Comparison of ENCODE assay signal across 9 mouse cellular contexts in the genomic region with DNA sequence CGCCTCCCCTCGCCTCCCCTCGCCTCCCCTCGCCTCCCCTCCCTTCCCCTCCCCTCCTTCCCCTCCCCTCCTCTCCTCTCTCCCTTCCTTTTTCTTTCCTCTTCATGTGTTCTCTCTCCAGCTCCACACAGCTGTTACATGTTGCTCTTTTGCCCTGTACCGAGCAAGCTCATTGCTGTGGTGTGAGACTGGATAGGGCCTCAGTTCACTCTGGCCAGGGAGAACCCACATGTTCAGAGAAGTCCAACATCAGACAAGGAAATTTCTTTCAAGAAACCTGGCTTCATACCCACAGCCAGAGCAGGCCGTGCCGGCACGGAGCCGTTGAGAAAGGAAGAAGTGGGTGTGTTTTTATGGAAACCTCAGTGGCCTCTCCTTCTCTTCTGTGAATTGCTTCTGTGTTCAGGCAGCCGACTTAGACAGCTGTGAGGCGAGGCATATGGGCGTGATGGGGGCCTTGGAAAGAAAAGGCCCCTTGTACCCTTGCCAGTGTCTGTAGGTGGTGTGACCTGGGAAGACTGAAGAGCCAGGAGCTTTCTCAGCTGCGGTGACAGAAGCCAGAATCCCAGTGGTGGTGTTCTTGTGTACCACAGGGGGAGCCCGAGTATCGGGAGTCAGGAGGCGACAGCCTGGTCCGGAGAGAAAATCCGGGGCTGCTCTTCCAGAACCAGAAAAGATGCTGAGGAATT. TPM values are rescaled to one million over a fixed set of nuclear protein-coding genes. Genes with fewer than 3 reads are reported as not detected.
DNase-seq lines count a peak whose midpoint lies in the region; ATAC-seq lines count a peak whose summit lies in the region.
"Had no signal": no experiment of that assay in that cellular context is flagged by ENCODE, and none has a peak within 500 bp of the region (broad histone marks: within the 10 kb centered on the region; RNA-seq: fewer than 3 reads in every experiment).

No protein-coding gene starts in this region.

- no peaks in the 10 kb centered on the region for H3K9me3 ChIP-seq in forebrain, embryonic 14.5 days (replicated peaks; ENCODE audit: control insufficient read depth, low read length)
- no peaks in the 10 kb centered on the region; the same call in 1 of the 2 replicates for H3K9me3 ChIP-seq in forebrain, embryonic 10.5 days
- no peaks in the 10 kb centered on the region for H3K9me3 ChIP-seq in heart, embryonic 15.5 days (replicated peaks)
- H3K9me3 ChIP-seq: neural tube, embryonic 12.5 days had no signal

- no peak overlapping the region for H3K4me3 ChIP-seq in forebrain, embryonic 14.5 days (ENCODE audit: low read depth, low read length)
- H3K4me3 ChIP-seq in forebrain, embryonic 10.5 days: no peak overlapping the region
- no peak overlapping the region for H3K4me3 ChIP-seq in heart, embryonic 15.5 days
- H3K4me3 ChIP-seq: neural tube, embryonic 12.5 days had no signal

- H3K27me3 ChIP-seq in forebrain, embryonic 14.5 days (replicated peaks; ENCODE audit: control insufficient read depth, insufficient read depth, low read length): no peaks in the 10 kb centered on the region
- no peaks in the 10 kb centered on the region for H3K27me3 ChIP-seq in forebrain, embryonic 10.5 days (ENCODE audit: poor library complexity, severe bottlenecking)
- H3K27me3 ChIP-seq in heart, embryonic 15.5 days: no peaks in the 10 kb centered on the region
- H3K27me3 ChIP-seq: neural tube, embryonic 12.5 days had no signal

- no peaks in the 10 kb centered on the region for H3K36me3 ChIP-seq in forebrain, embryonic 14.5 days (ENCODE audit: control insufficient read depth, insufficient read depth, low read length)
- H3K36me3 ChIP-seq in forebrain, embryonic 10.5 days (replicated peaks): no peaks in the 10 kb centered on the region
- H3K36me3 ChIP-seq in heart, embryonic 15.5 days: no peaks in the 10 kb centered on the region
- H3K36me3 ChIP-seq: neural tube, embryonic 12.5 days had no signal

- WGBS in forebrain, embryonic 14.5 days: 57% methylated on average over 14 of the region's 18 CpGs
- 52% methylated on average over 14 of the region's 18 CpGs for WGBS in forebrain, embryonic 10.5 days
- 62% methylated on average over 15 of the region's 18 CpGs for WGBS in heart, embryonic 15.5 days

- ATAC-seq in forebrain, embryonic 14.5 days: no peak
- 0 out of 2 replicates have a peak, but pooled peaks have one; percentile 31 for ATAC-seq in heart, embryonic 15.5 days (replicated peaks; ENCODE audit: insufficient number of reproducible peaks, insufficient read depth, low FRiP score, low read depth)

- H3K27ac ChIP-seq in forebrain, embryonic 14.5 days (ENCODE audit: low read depth, low read length): no peak overlapping the region
- H3K27ac ChIP-seq in forebrain, embryonic 10.5 days: no peak overlapping the region
- H3K27ac ChIP-seq in heart, embryonic 15.5 days: no peak overlapping the region
- H3K27ac ChIP-seq: neural tube, embryonic 12.5 days had no signal

- H3K4me1 ChIP-seq in forebrain, embryonic 14.5 days (ENCODE audit: control insufficient read depth, insufficient read depth, low read length): no peaks in the 10 kb centered on the region
- H3K4me1 ChIP-seq in forebrain, embryonic 10.5 days: peaks cover 14% of the 10 kb centered on the region
- H3K4me1 ChIP-seq in heart, embryonic 15.5 days (replicated peaks): no peaks in the 10 kb centered on the region

- intact Hi-C loops in left cerebral cortex, postnatal 25 days (cut with DNase I): loop anchor here (1.0 kb wide), 1 partner anchor 540 kb away; no protein-coding TSS in a partner anchor

- H3K4me2 ChIP-seq in forebrain, embryonic 14.5 days (ENCODE audit: low read length): 0 out of 2 replicates have a peak overlapping the region, but pooled peaks have one; percentile 3
- no peak overlapping the region for H3K4me2 ChIP-seq in heart, embryonic 15.5 days
- H3K4me2 ChIP-seq: neural tube, embryonic 12.5 days had no signal

- no peak overlapping the region for H3K9ac ChIP-seq in forebrain, embryonic 14.5 days (ENCODE audit: low read length)
- H3K9ac ChIP-seq in heart, embryonic 15.5 days: no peak overlapping the region
- H3K9ac ChIP-seq: neural tube, embryonic 12.5 days had no signal

- peak; percentile 36 for DNase-seq in forebrain, embryonic 14.5 days (ENCODE audit: low spot score)
- DNase-seq in forebrain, embryonic 10.5 days (ENCODE audit: extremely low spot score, low spot score): no peak
- peak; percentile 26 for DNase-seq in ovary, postnatal 36 days (ENCODE audit: low spot score)
- no peak for DNase-seq in ovary, adult 18-20 months (ENCODE audit: low spot score)
- DNase-seq in left cerebral cortex, postnatal 25 days (ENCODE audit: low spot score in 2 of 2): peak; percentile 73 to 91
- no peak for DNase-seq in T-cell, adult 2 months (ENCODE audit: low spot score)
- no peak for DNase-seq in thymus, postnatal 36 days

RNA-seq across cellular contexts. Expression of gene Zfp648, which starts 11.0 kb away (rescaled TPM):
- polyA plus RNA-seq in forebrain, embryonic 14.5 days (2014; fragmentation: Nextera tagmentation; extraction: Ambion mirVana): 0.30 and 0.41 TPM in 2 replicates
- polyA plus RNA-seq in forebrain, embryonic 10.5 days (2016; fragmentation: Nextera tagmentation; extraction: Ambion mirVana): 0.10 TPM in 1 of 2 replicates, not detected in the other
- polyA plus RNA-seq in heart, embryonic 15.5 days (2015; fragmentation: Nextera tagmentation; extraction: Ambion mirVana): 0.16 and 1.1 TPM in 2 replicates
- under 1 TPM; 0.80 to 0.92 TPM for total RNA-seq in left cerebral cortex, postnatal 25 days (2021)

Comparison
In these comparisons a context has a peak if more than half of its experiments do, and no peak if none do; other contexts are left out.
1. DNase-seq: peak in forebrain, embryonic 14.5 days (single experiment), ovary, postnatal 36 days (single experiment) and left cerebral cortex, postnatal 25 days (2 of 2); none in forebrain, embryonic 10.5 days (single experiment), ovary, adult 18-20 months (single experiment), T-cell, adult 2 months (single experiment) and thymus, postnatal 36 days (0 of 2).